Mouse (Mus musculus) frontal cortex, adult (tissue): Measurements from ENCODE around the gene Pgc.

Experiments used
- ATAC-seq: cut with Nextera tagmentation; 2 replicates; pipeline ENCODE4 v1.9.2; 2017; ENCODE audit warnings: mild to moderate bottlenecking, moderate library complexity, mixed read lengths; ENCODE audit not compliant: low TSS enrichment

Gene Pgc

GRCm38 (mm10) chr17:47726566-47726965, at the start of gene Pgc:
TSS of gene Pgc (plus strand) at chr17:47726842.
- no peak for ATAC-seq

GRCm38 (mm10) chr17:47678238-47678637, 48.4 kb upstream of the Pgc start:
- ATAC-seq = no peak

- no peak for ATAC-seq
Observed at GRCm38 (mm10) chr17:47678702-47679101, 47.9 kb upstream of the Pgc start.

GRCm38 (mm10) chr17:47682836-47683235, 43.8 kb upstream of the Pgc start:
- no peak for ATAC-seq

- peak; percentile 69 for ATAC-seq
Observed at GRCm38 (mm10) chr17:47687409-47688343, 39.0 kb upstream of the Pgc start.

GRCm38 (mm10) chr17:47688344-47688607, 38.4 kb upstream of the Pgc start, which contains the start of gene Tomm6:
TSS of gene Tomm6 (minus strand) at chr17:47688386.
- ATAC-seq = no peak

- ATAC-seq = peak; percentile 43
Observed at GRCm38 (mm10) chr17:47688608-47689575, 37.8 kb upstream of the Pgc start, which contains the start of gene Frs3. TSS of gene Frs3 (plus strand) at chr17:47689030.

- ATAC-seq = no peak
Observed at GRCm38 (mm10) chr17:47689894-47690293, 36.7 kb upstream of the Pgc start.

GRCm38 (mm10) chr17:47691650-47692049, 35.0 kb upstream of the Pgc start:
- ATAC-seq = no peak

- no peak for ATAC-seq
Observed at GRCm38 (mm10) chr17:47693671-47694441, 32.8 kb upstream of the Pgc start.

GRCm38 (mm10) chr17:47694442-47694502, 32.4 kb upstream of the Pgc start, which contains the start of gene Gm21981:
TSS of gene Gm21981 (minus strand) at chr17:47694455.
- no peak for ATAC-seq

GRCm38 (mm10) chr17:47694503-47695336, 31.9 kb upstream of the Pgc start, which contains the start of gene Prickle4:
TSS of gene Prickle4 (minus strand) at chr17:47694736.
- peak; percentile 76 for ATAC-seq

GRCm38 (mm10) chr17:47695337-47695710, 31.3 kb upstream of the Pgc start:
- ATAC-seq = peak; percentile 22

GRCm38 (mm10) chr17:47698156-47698555, 28.5 kb upstream of the Pgc start:
- ATAC-seq = no peak

- ATAC-seq = no peak
Observed at GRCm38 (mm10) chr17:47699055-47699454, 27.6 kb upstream of the Pgc start.

GRCm38 (mm10) chr17:47701793-47702192, 24.8 kb upstream of the Pgc start:
- no peak for ATAC-seq

GRCm38 (mm10) chr17:47702548-47703345, 23.9 kb upstream of the Pgc start:
- ATAC-seq = no peak

GRCm38 (mm10) chr17:47703556-47703955, 23.1 kb upstream of the Pgc start:
- no peak for ATAC-seq

GRCm38 (mm10) chr17:47704692-47705091, 21.9 kb upstream of the Pgc start:
- ATAC-seq = no peak

GRCm38 (mm10) chr17:47706196-47706595, 20.4 kb upstream of the Pgc start:
- ATAC-seq = no peak
